Mouse (Mus musculus): ENCODE data around the gene 1700025G04Rik. TPM values are rescaled to one million over a fixed set of nuclear protein-coding genes. Genes with fewer than 3 reads are reported as not detected.

1700025G04Rik gene
- total and polyA plus RNA-seq, 2 experiments from 2014 or later: 25.5 to 43.2 TPM

GRCm38 (mm10) chr1:151887126-151887525 is 202.8 kb downstream of the 1700025G04Rik start:
- DNase-seq (no peak), ATAC-seq (no peak)
- Histone ChIP-seq H3K9me3 (ENCODE audit: low read length) (no peaks in the 10 kb centered on the region), H3K27me3 (ENCODE audit: insufficient read depth, low read length) (no peaks in the 10 kb centered on the region), H3K9ac (no peak overlapping the region), H3K4me3 (ENCODE audit: low read depth, low read length) (no peak overlapping the region), H3K27ac (ENCODE audit: low read depth, low read length) (no peak overlapping the region), H3K4me2 (ENCODE audit: low read depth) (no peak overlapping the region), H3K36me3 (ENCODE audit: insufficient read depth) (no peaks in the 10 kb centered on the region), H3K4me1 (ENCODE audit: insufficient read depth) (peaks cover 19% of the 10 kb centered on the region; the same call in 1 of the 2 replicates)
- no peak for TF ChIP-seq CTCF (IDR thresholded peaks at IDR 0.05; ENCODE audit: low read depth)
- 91% methylated on average over 10 of the region's 10 CpGs for WGBS

GRCm38 (mm10) chr1:151886171-151886570 is 203.8 kb downstream of the 1700025G04Rik start:
- no peak for ATAC-seq
- H3K9ac ChIP-seq: no peak overlapping the region
- H3K27ac ChIP-seq (ENCODE audit: low read depth, low read length): no peak overlapping the region
- peaks cover 19% of the 10 kb centered on the region; the same call in 1 of the 2 replicates for H3K4me1 ChIP-seq (ENCODE audit: insufficient read depth)
- 86% methylated on average over 2 of the region's 2 CpGs for WGBS
- H3K27me3 ChIP-seq (ENCODE audit: insufficient read depth, low read length): no peaks in the 10 kb centered on the region
- DNase-seq: no peak
- no peak overlapping the region for H3K4me2 ChIP-seq (ENCODE audit: low read depth)
- no peaks in the 10 kb centered on the region for H3K9me3 ChIP-seq (ENCODE audit: low read length)
- H3K36me3 ChIP-seq (ENCODE audit: insufficient read depth): no peaks in the 10 kb centered on the region
- no peak overlapping the region for H3K4me3 ChIP-seq (ENCODE audit: low read depth, low read length)
- TF ChIP-seq CTCF (IDR thresholded peaks at IDR 0.05; ENCODE audit: low read depth): no peak

- H3K4me2 ChIP-seq (ENCODE audit: low read depth): no peak overlapping the region
- H3K9me3 ChIP-seq (ENCODE audit: low read length): no peaks in the 10 kb centered on the region
- ATAC-seq: peak; percentile 51
- no peak overlapping the region for H3K4me3 ChIP-seq (ENCODE audit: low read depth, low read length)
- no peak overlapping the region for H3K27ac ChIP-seq (ENCODE audit: low read depth, low read length)
- H3K4me1 ChIP-seq (ENCODE audit: insufficient read depth): 0 out of 2 replicates have a peak, but pooled peaks cover 9% of the 10 kb centered on the region
- no peak for DNase-seq
- no peak for TF ChIP-seq CTCF (IDR thresholded peaks at IDR 0.05; ENCODE audit: low read depth)
- no peaks in the 10 kb centered on the region for H3K36me3 ChIP-seq (ENCODE audit: insufficient read depth)
- WGBS: 65% methylated on average over 1 of the region's 1 CpGs
- H3K27me3 ChIP-seq (ENCODE audit: insufficient read depth, low read length): no peaks in the 10 kb centered on the region
- H3K9ac ChIP-seq: no peak overlapping the region
Measured at GRCm38 (mm10) chr1:151881253-151881652, 208.7 kb downstream of the 1700025G04Rik start.

- H3K4me1 ChIP-seq (ENCODE audit: insufficient read depth): 0 out of 2 replicates have a peak, but pooled peaks cover 9% of the 10 kb centered on the region
- no peak overlapping the region for H3K27ac ChIP-seq (ENCODE audit: low read depth, low read length)
- no peaks in the 10 kb centered on the region for H3K27me3 ChIP-seq (ENCODE audit: insufficient read depth, low read length)
- no peak overlapping the region for H3K4me3 ChIP-seq (ENCODE audit: low read depth, low read length)
- TF ChIP-seq CTCF (IDR thresholded peaks at IDR 0.05; ENCODE audit: low read depth): no peak
- ATAC-seq (no peak), DNase-seq (no peak)
- no peaks in the 10 kb centered on the region for H3K36me3 ChIP-seq (ENCODE audit: insufficient read depth)
- H3K9me3 ChIP-seq (ENCODE audit: low read length): no peaks in the 10 kb centered on the region
- no peak overlapping the region for H3K9ac ChIP-seq
- 44% methylated on average over 5 of the region's 5 CpGs for WGBS
- H3K4me2 ChIP-seq (ENCODE audit: low read depth): no peak overlapping the region
Measured at GRCm38 (mm10) chr1:151880731-151881130, 209.2 kb downstream of the 1700025G04Rik start.

GRCm38 (mm10) chr1:151879966-151880365 is 210.0 kb downstream of the 1700025G04Rik start:
- WGBS: 65% methylated on average over 13 of the region's 13 CpGs
- Histone ChIP-seq H3K4me2 (ENCODE audit: low read depth) (no peak overlapping the region), H3K4me1 (ENCODE audit: insufficient read depth) (0 out of 2 replicates have a peak, but pooled peaks cover 9% of the 10 kb centered on the region), H3K27me3 (ENCODE audit: insufficient read depth, low read length) (no peaks in the 10 kb centered on the region), H3K9me3 (ENCODE audit: low read length) (no peaks in the 10 kb centered on the region), H3K27ac (ENCODE audit: low read depth, low read length) (no peak overlapping the region), H3K4me3 (ENCODE audit: low read depth, low read length) (no peak overlapping the region), H3K36me3 (ENCODE audit: insufficient read depth) (no peaks in the 10 kb centered on the region), H3K9ac (no peak overlapping the region)
- TF ChIP-seq CTCF (IDR thresholded peaks at IDR 0.05; ENCODE audit: low read depth): no peak
- DNase-seq: no peak
- ATAC-seq: no peak

- Histone ChIP-seq H3K4me1 (ENCODE audit: insufficient read depth) (0 out of 2 replicates have a peak, but pooled peaks cover 9% of the 10 kb centered on the region), H3K27me3 (ENCODE audit: insufficient read depth, low read length) (no peaks in the 10 kb centered on the region), H3K9me3 (ENCODE audit: low read length) (no peaks in the 10 kb centered on the region), H3K36me3 (ENCODE audit: insufficient read depth) (no peaks in the 10 kb centered on the region), H3K9ac (no peak overlapping the region), H3K4me2 (ENCODE audit: low read depth) (no peak overlapping the region), H3K27ac (ENCODE audit: low read depth, low read length) (no peak overlapping the region), H3K4me3 (ENCODE audit: low read depth, low read length) (no peak overlapping the region)
- DNase-seq: no peak
- no peak for TF ChIP-seq CTCF (IDR thresholded peaks at IDR 0.05; ENCODE audit: low read depth)
- WGBS: 90% methylated on average over 11 of the region's 11 CpGs
- no peak for ATAC-seq
Measured at GRCm38 (mm10) chr1:151879308-151879850, 210.5 kb downstream of the 1700025G04Rik start.

- Histone ChIP-seq H3K4me2 (ENCODE audit: low read depth) (no peak overlapping the region), H3K4me1 (ENCODE audit: insufficient read depth) (0 out of 2 replicates have a peak, but pooled peaks cover 9% of the 10 kb centered on the region), H3K9ac (no peak overlapping the region), H3K36me3 (ENCODE audit: insufficient read depth) (no peaks in the 10 kb centered on the region), H3K27me3 (ENCODE audit: insufficient read depth, low read length) (no peaks in the 10 kb centered on the region), H3K27ac (ENCODE audit: low read depth, low read length) (no peak overlapping the region), H3K4me3 (ENCODE audit: low read depth, low read length) (no peak overlapping the region), H3K9me3 (ENCODE audit: low read length) (no peaks in the 10 kb centered on the region)
- ATAC-seq: peak; percentile 40; the same call in 1 of the 2 replicates
- no peak for DNase-seq
- 14% methylated on average over 4 of the region's 4 CpGs for WGBS
- no peak for TF ChIP-seq CTCF (IDR thresholded peaks at IDR 0.05; ENCODE audit: low read depth)
Measured at GRCm38 (mm10) chr1:151878411-151878810, 211.5 kb downstream of the 1700025G04Rik start.
